Mouse (Mus musculus): ENCODE measurements around the gene Tmem121b. TPM values are rescaled to one million over a fixed set of nuclear protein-coding genes. Genes with fewer than 3 reads are reported as not detected.

Tmem121b gene
- total RNA-seq, 1 experiment from 2014 or later = not detected

DNA sequence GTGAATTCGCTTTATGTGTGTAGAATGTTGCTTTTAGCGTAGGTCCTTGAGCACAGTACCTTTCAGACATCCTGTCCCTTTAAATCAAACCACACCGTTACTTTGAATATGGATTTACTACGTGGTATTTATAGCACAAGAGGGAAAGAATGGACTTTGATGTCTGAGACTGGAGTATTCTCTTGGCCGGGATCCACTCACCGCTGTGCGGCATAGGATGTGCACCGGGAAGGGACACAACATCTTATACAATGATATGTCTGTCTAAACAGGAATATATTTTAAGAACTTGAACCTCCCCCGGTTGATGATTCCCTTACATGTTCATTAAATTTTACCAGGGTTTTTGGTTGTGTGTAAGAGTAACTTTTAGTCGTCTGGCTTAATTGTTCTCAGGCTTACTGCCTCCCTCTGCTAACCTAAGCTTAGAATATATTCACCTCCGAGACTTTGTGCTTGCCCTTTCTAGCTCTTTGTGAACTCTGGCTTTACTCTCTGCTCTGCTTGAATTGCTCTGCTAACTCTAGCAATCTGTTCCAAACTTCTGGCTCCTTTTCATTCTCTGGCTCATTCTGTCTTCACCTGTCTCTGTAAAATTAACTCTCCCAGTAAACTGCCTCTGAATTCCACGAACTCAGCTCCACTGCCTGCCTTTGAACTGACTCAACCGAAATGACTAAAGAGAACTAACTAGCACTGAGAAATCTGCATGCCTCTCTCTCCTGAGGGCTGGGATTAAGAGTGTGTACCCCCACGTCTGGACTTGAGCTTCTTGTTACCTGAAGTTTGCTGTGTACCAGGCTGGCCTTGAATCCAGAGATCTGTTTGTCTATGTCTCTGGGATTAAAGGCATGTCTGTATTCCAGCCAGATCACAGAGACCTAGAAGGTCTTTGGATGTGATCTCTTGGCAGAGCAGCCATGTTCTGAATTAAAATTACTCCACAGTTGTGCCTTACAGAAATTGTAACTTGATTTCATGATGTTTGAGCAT, 49.9 kb downstream of the Tmem121b start:
- no peak for ATAC-seq (ENCODE audit: extremely low read depth, insufficient number of reproducible peaks, low FRiP score, poor library complexity, severe bottlenecking)

DNA sequence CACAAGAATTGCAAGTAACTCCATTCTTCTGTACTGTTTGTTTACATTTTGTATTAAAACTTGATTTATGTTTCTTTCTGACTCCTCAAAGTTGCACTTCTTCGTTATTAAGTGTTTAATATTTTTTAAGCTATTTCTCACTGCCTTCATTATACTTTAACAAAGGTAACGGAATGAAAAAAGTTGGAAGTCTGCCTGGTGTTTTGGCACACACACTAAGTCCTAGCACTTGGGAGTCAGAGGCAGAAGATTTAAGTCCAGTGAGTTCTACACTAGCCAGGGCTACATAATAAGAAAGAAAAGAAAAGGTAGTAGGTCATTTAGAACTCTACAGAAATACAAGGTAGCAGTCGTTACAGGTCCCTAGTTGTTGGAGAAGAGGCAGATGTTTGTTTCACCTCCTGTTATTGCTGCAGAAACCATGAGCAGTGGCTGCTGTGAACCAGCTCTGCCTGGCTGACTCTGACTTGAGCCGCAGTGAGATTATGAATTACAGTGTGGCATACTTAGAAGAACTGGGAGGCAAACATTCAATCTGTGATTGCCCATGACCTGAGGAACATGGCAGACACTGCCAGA, 51.3 kb downstream of the Tmem121b start:
- ATAC-seq (ENCODE audit: extremely low read depth, insufficient number of reproducible peaks, low FRiP score, poor library complexity, severe bottlenecking) = no peak

Other genes starting within 250 kb of the Tmem121b start
- gene D330020A13Rik, start 199.4 kb downstream of the Tmem121b start, total RNA-seq (2017) = not detected in 2 replicates
- gene B4galnt3, start 199.2 kb downstream of the Tmem121b start, total RNA-seq (2017) = not detected in 2 replicates
- 188 and 248 TPM in 2 replicates for gene Kdm5a, start 129.7 kb downstream of the Tmem121b start, total RNA-seq (2017)
- gene Ccdc77, start 129.4 kb downstream of the Tmem121b start, total RNA-seq (2017) = 24.7 and 26.3 TPM in 2 replicates
- gene Il17ra, start 30.6 kb downstream of the Tmem121b start, total RNA-seq (2017) = 168 and 176 TPM in 2 replicates
- 21.1 and 25.8 TPM in 2 replicates for gene Hdhd5, start 37.5 kb upstream of the Tmem121b start, total RNA-seq (2017)
- 24.6 and 27.9 TPM in 2 replicates for gene Cecr2, start 172.6 kb upstream of the Tmem121b start, total RNA-seq (2017)

Data from neutrophil, adult 5-6 weeks (primary cell).